Mouse (Mus musculus) ovary, postnatal 36 days (tissue): ENCODE measurements around the gene Gsc2.
"Not testable (repeated sequence)": the region's sequence is repeated elsewhere in the genome, so short reads cannot be mapped to it uniquely, and the experiment has no call there.

Experiments used
- DNase-seq: peaks from one replicate; pipeline ENCODE4 v3.0.0; 2022; ENCODE audit warnings: low spot score, mixed read lengths

The Gsc2 gene

DNA sequence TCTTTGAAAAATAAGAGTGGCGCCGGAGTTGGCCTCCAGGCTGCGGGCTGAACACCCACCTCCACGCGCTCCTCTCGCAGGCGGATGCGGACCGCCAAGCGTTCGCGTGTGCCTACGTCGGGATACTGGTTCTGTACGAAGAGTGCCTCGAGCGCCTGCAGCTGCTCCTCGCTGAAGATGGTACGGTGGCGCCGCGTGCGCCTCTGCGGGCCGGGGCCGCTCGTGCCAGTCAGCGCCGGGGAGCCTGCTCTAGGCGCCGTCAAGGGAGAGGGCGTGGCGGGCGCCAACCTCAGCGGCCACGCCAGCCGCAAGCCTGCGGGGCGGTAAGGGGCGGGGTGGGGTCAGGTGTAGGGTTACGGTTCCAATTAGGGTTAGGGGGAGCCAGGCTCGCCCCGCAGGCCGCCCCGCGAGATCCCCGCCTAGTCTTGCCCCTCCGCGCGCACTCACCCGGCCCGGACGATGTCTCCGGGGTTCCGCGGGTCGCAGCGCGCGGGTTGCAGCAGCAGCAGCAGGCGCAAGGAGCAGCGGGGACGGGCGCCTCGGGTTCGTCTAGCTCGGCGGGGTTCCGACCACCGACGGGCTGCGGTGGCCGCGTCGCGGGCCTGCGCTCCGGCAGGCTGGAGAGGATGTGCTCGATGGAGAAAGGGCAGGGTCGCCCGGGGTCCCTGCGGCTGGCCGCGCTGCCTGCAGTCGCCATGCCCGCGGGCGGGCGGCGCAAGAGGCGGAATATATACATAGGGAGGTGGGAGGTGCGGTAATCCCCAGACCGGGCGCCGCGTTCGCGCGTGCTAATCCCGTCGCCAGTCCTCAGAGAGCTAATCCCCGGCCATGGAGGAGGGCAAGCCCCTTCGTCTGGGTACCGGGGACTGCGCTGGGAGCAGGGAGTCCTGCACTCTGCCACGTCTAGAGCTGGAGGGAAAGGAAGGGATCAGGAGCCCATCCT, at the start of gene Gsc2:
TSS of gene Gsc2 (minus strand) at position 753 of the 943 bp plus-strand sequence.
- DNase-seq, result peak; percentile 42

DNA sequence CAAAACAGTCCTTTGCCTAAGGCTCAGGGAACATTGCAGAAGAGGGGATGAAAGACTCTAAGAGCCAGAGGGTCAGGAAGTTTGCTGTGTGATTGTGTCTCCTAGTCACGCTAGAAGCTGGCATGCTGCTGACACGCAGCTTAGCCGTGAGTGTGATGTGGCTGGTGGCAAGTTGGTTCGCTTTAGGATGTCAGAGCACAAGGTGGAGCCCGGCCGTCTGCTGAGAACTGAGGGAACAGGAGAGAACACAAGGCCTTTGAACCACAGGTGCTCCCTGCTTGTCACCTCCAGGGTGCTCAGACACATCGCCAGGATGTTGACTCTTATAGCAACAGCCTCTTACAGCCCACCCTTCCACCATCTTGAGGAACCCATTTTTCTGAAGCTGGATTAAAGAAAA, 47.2 kb upstream of the Gsc2 start:
- no peak for DNase-seq

DNA sequence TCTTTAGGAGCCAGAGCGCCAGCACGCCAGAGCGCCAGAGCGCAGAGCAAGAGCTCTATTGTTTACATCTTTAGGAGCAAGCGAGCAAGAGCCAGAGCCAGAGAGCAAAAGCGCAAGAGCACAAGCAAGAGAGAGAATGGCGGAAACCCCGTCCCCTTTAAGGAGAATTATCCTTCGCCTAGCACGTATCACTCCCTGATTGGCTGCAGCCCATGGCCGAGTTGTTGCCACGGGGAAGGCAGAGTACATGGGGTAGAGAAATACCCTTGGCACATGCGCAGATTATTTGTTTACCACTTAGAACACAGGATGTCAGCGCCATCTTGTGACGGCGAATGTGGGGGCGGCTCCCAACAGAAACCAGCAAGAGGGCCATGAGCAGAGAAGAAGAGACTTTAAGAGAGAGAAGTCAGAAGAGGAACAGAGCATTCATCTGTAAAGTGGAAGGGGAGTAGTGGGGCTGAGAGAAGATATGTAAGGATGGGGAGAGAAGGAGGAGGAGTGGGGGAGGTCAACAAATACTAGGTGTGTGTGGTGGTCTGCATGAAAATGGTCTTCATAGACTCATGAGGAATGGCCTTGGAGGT, 41.3 kb upstream of the Gsc2 start:
- DNase-seq, result not testable (repeated sequence)

- no peak for DNase-seq
Observed at GRCm38 (mm10) chr16:17951618-17952017, 36.8 kb upstream of the Gsc2 start.

DNA sequence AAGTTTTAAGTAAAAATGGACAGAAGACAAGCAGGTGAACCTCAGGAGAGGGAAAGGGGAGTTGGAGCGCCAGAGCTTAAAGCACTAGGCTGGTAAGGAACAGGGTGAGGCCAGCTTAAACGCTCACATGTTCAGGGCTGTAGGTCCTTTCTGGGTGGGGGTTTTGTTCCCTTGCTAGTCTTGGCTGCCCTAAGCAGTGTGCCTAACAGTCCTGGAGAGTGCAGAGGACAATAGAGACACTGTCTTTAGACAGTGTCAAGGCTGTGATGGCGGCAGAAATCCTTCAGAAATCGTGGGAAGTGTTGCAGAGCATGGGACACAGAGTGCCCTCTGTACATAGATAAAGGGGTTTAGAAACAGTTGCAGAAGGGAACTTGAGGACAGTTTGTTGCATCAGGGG, 35.2 kb upstream of the Gsc2 start:
- no peak for DNase-seq

DNA sequence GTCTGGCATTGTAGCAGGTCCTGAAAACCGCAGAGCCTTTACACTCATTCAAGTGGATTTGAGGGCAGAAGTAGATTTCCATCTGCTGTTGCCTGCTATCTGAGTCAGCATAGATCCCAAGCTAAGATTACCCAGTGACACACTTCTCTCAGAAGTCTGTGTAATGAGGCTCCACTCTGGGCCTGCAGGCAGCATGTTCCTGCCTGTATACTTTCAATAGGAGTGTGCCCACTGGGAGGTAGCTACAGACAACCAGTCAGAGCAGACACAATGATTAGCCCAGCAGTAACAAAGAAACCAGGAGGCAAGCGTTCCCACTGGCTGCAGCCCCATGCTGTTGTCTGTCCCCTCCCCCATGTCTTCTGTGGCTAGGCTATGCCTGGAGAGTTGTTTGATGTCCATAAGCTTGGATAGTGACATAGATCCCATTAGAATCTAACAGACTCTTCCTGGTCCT, 34.6 kb upstream of the Gsc2 start:
- DNase-seq, result no peak

DNA sequence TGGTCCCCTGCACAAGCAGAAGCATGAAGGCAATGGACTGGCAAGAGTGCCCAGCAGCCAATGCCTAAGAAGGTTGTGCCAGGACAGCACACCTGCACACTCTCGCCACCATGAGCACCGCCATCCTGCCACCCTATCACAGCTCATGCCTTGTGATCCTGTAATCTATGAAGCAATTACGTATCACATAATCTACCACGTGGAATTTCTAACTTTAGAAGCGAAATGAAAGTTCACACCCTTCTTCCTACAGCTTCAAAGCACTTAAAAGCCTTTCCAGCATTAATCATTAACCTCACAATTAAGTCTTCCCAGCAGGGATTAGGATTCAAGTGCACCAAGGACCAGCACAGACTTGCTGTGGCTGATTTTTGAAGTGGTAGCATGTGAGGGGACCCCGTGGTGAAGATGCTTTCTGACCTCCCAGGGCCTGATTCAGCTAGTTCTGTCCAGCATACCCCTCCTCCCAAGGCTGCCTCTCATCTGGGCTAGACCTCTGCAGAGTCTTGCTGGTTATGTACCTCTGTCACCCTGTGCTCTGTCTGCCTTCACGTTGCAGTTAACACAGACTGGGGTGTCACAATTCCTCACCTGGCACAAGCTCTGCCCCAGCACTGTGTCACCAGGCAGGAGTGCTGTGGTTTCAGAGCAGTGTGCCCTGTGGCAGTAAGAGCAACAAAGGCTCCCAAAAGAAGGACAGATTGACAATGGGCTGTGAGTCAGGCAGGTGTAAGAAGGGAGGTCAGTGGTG, 30.4 kb upstream of the Gsc2 start:
- DNase-seq, result no peak

DNA sequence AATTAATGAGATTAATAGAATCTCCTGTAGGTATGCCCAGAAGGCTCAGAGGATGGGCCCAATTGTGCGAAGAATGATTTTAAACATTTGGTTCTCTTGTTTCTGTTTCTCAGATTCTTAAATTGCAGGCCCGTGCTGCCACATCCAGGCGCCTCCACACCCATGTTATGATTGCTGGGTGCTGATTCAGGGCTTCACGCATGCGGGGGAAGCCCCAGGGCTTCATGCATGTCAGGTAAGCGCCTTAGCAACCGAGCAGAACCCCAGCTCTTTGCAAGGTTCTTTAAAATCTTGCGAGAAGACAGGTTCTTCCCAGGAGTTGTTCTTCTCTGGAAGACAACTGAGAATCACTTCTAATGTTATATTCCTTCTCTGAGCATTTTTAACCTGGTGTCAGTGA, 28.6 kb upstream of the Gsc2 start:
- DNase-seq, result no peak

GRCm38 (mm10) chr16:17939255-17939751, 24.4 kb upstream of the Gsc2 start:
- no peak for DNase-seq

GRCm38 (mm10) chr16:17938821-17939220, 24.0 kb upstream of the Gsc2 start:
- DNase-seq, result peak; percentile 77

GRCm38 (mm10) chr16:17938187-17938586, 23.3 kb upstream of the Gsc2 start:
- no peak for DNase-seq

GRCm38 (mm10) chr16:17936776-17937175, 21.9 kb upstream of the Gsc2 start:
- DNase-seq, result no peak

DNA sequence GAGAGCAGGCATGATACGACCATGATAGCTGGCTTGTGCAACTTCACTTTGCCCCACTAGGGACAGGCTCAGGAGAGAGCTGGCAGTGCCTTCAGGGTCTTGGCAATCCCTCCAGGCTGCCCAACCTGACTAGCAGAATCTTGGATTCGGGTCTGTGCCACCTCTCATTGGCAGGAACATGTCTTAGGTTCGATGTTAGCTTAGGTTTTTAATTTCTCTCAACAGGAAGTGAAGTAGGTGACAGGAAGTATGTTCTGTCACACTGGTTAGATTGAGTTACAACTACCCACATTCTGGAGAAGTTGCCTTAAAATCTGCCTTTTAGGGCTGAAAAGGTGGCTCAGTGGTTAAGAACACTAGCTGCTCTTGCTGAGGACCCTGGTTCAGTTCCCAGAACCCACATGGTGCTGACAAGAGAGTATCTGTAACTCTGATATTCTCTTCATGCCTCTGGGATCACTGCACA, 19.6 kb upstream of the Gsc2 start:
- no peak for DNase-seq

GRCm38 (mm10) chr16:17933594-17934444, 19.0 kb upstream of the Gsc2 start:
- no peak for DNase-seq

DNA sequence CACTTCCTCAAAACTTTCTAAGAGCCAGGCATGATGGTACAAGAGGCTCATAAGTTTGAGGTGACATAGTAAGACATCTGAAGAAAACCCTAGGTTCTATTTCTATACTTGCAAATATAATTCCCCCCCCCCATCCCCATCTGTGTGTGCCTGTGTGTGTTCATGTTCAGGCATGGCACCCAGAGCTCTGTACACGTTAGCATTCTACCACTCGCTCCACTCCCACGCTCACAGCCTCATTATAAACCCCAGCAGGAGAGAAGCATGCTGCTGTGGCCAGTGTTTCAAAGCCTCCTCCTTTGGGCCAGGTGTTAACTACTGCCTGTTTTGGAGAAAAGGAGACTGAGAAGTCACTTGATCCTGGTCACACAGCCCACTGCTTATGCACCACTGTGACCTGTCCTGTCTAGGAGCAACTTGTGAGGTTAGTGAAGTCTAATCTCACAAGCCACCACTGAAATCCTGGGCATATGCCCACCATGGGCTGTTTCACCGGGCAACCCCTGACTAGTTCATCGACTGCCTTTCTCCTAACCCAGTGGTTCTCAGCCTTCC, 17.1 kb upstream of the Gsc2 start:
- no peak for DNase-seq

DNA sequence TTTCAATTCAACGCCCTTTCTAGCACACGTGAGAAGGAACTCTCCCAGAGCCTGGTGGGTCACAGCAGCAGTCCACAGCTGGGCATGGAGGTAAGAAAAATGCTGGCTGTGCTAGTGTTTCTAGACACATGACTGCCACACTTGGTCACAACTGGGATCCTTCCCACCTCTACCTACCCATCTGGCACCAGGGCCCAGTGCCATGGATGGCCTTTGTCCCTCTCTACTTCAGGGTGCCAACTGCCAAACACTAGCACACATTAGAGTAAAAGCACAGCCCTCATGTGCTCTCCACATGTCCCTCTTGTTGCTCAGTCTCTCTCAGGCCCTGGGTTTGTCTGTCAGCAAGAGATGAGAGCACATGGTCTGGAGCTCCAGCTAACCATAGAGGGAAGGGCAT, 14.8 kb upstream of the Gsc2 start:
- no peak for DNase-seq

- no peak for DNase-seq
Observed at GRCm38 (mm10) chr16:17929211-17929610, 14.4 kb upstream of the Gsc2 start.

DNA sequence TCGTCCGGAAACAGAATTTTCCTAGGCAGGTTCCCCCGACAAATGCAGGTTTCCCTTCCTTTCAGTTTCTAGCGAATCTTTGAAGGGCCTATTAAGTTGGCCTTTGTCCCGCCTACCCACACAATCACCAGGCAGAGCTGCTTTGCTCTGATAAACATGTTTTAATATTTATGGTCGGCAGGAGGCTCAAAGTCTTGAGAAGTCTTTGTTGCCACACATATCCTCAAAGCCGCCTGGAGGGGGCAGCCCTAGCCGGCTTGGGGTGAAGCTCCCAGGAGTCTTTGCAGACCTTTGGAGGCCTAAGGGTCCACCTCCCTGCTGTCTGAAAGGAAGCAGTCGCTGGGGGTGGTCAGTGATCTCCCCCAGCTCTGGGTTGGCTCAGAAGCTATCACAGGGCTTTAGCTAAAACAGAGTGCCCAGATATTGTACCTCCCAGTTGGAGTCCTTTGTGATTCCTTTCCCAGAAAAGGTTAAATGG, 13.8 kb upstream of the Gsc2 start:
- DNase-seq, result peak; percentile 79

GRCm38 (mm10) chr16:17928087-17928580, 13.3 kb upstream of the Gsc2 start, which contains the start of gene Slc25a1:
TSS of gene Slc25a1 (minus strand) at chr16:17928219.
- peak; percentile 87 for DNase-seq

GRCm38 (mm10) chr16:17927351-17928082, 12.7 kb upstream of the Gsc2 start:
- DNase-seq, result no peak
